Mouse (Mus musculus): ENCODE data around the gene Mboat2.

- TF ChIP-seq CTCF (IDR thresholded peaks at IDR 0.05; ENCODE audit: insufficient read depth, low read depth, low read length) (no peak), POLR2A (IDR thresholded peaks at IDR 0.05; ENCODE audit: insufficient read depth, low read depth, low read length) (no peak)
Measured at GRCm38 (mm10) chr12:24929043-24929442, 98.4 kb downstream of the Mboat2 start.
